Mouse (Mus musculus): ENCODE measurements around the gene Zfp385c. TPM values are rescaled to one million over a fixed set of nuclear protein-coding genes. Genes with fewer than 3 reads are reported as not detected.
A peak's percentile ranks its signal among the peaks of the same experiment; 100 is the strongest.

Zfp385c gene
- polyA plus RNA-seq, 1 experiment from 2014 or later: 0.14 TPM

DNA sequence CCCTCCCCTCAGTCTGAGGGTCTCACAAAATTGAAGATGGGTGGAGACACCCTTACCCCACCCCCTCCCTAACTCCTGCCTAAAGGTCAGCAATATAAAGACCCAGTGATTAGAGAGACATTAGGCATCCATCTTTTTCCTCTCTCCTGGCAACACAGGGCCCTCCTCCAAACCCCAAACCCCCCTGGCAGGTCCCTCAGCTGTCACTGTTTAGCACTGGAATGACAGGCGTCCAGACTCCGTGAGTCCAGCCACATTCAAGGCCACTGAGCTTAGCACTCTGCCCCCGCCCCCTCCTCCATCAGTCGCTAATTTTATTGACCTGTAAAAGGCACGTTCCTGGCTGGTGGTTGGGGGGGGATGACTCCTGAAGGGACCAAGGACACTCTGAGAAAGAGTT is 899 bp upstream of the Zfp385c start:
- H3K27ac ChIP-seq (ENCODE audit: low read depth, low read length): no peak overlapping the region
- H3K9ac ChIP-seq (ENCODE audit: low read depth, low read length): no peak overlapping the region
- no peaks in the 10 kb centered on the region for H3K36me3 ChIP-seq (ENCODE audit: control insufficient read depth, insufficient read depth, low read length)
- no peak overlapping the region for H3K4me3 ChIP-seq (ENCODE audit: low read depth, low read length)
- 27% methylated on average over 5 of the region's 5 CpGs for WGBS (ENCODE audit: insufficient replicate concordance)
- ATAC-seq (replicated peaks; ENCODE audit: insufficient number of reproducible peaks, low FRiP score, low TSS enrichment): no peak
- no peaks in the 10 kb centered on the region for H3K9me3 ChIP-seq (replicated peaks; ENCODE audit: control insufficient read depth, low read length)
- H3K27me3 ChIP-seq (ENCODE audit: control insufficient read depth, insufficient read depth, low read length): peaks cover 23% of the 10 kb centered on the region
- no peak overlapping the region for H3K4me2 ChIP-seq
- peaks cover 3% of the 10 kb centered on the region; the same call in 1 of the 2 replicates for H3K4me1 ChIP-seq (ENCODE audit: control insufficient read depth, insufficient read depth, low read length)

DNA sequence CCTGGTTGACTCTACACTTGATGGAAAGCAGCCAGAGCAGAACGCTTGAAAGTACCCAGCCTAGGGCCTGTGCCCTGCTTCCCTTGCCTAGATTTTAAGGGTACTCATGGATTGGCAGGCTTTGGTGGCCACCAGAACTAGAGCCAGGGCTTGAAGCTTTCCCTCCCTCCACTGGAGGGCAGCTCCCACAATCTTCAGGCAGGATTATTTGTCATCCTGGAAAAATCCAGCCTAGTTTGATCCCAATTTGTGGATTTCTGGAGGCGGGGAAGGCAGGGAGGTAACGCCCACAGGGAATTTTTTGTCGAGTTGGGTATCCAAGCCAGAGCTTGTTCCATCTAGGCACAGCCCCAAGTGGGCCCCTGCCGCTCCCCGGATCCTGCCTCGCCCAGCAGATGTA is 1.9 kb downstream of the Zfp385c start:
- WGBS (ENCODE audit: insufficient replicate concordance): 70% methylated on average over 7 of the region's 7 CpGs
- no peaks in the 10 kb centered on the region for H3K36me3 ChIP-seq (ENCODE audit: control insufficient read depth, insufficient read depth, low read length)
- no peaks in the 10 kb centered on the region for H3K9me3 ChIP-seq (replicated peaks; ENCODE audit: control insufficient read depth, low read length)
- no peak overlapping the region for H3K9ac ChIP-seq (ENCODE audit: low read depth, low read length)
- no peak overlapping the region for H3K27ac ChIP-seq (ENCODE audit: low read depth, low read length)
- ATAC-seq (replicated peaks; ENCODE audit: insufficient number of reproducible peaks, low FRiP score, low TSS enrichment): no peak
- H3K27me3 ChIP-seq (ENCODE audit: control insufficient read depth, insufficient read depth, low read length): peaks cover 23% of the 10 kb centered on the region
- no peak overlapping the region for H3K4me2 ChIP-seq
- H3K4me3 ChIP-seq (ENCODE audit: low read depth, low read length): no peak overlapping the region
- H3K4me1 ChIP-seq (ENCODE audit: control insufficient read depth, insufficient read depth, low read length): peaks cover 3% of the 10 kb centered on the region; the same call in 1 of the 2 replicates

DNA sequence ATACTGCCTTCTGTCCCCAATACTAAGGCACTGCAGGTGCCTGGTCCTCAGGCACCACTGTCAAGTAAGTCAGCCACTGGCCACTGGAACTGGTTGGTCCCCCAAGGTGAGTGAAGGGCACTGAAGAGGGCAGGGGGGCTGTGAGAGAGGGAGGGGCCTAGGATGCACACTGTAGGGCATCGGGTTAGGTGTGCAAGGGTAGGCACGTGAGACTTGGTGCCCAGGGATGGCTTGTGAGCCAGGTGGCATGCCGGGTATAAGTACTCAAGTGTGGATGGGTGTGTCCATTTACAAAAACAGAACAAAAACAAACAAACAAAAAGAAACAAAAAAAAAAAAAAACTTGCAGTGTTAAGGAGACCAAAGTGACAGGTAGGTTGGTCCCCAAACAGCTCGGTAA is 3.8 kb downstream of the Zfp385c start:
- Histone ChIP-seq H3K27me3 (ENCODE audit: control insufficient read depth, insufficient read depth, low read length) (peaks cover 23% of the 10 kb centered on the region), H3K4me3 (ENCODE audit: low read depth, low read length) (no peak overlapping the region), H3K4me1 (ENCODE audit: control insufficient read depth, insufficient read depth, low read length) (peaks cover 3% of the 10 kb centered on the region; the same call in 1 of the 2 replicates), H3K9me3 (replicated peaks; ENCODE audit: control insufficient read depth, low read length) (no peaks in the 10 kb centered on the region), H3K4me2 (no peak overlapping the region), H3K36me3 (ENCODE audit: control insufficient read depth, insufficient read depth, low read length) (no peaks in the 10 kb centered on the region), H3K27ac (ENCODE audit: low read depth, low read length) (no peak overlapping the region), H3K9ac (ENCODE audit: low read depth, low read length) (no peak overlapping the region)
- no peak for ATAC-seq (replicated peaks; ENCODE audit: insufficient number of reproducible peaks, low FRiP score, low TSS enrichment)
- 68% methylated on average over 4 of the region's 4 CpGs for WGBS (ENCODE audit: insufficient replicate concordance)

DNA sequence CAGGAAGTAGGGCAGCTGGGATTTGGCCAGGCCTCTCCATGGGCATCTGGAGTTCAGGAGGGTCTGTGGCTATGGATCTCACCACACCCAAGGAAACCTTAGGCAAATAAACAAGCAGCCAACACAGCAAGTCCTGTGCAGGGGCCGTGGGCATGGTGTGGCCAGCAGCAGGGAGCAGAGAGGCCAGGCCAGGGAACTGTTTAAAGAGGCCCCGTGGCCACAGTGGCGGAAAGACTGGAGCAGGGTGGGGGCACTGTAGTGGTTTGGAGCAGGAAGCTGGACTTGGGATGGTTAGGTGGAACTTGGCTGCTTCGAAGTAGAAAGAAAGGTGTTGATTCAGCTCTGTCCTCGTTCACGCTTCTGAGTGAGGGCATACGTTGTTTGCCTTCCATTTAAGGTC is 5.0 kb downstream of the Zfp385c start:
- Histone ChIP-seq H3K9me3 (replicated peaks; ENCODE audit: control insufficient read depth, low read length) (no peaks in the 10 kb centered on the region), H3K36me3 (ENCODE audit: control insufficient read depth, insufficient read depth, low read length) (no peaks in the 10 kb centered on the region), H3K27me3 (ENCODE audit: control insufficient read depth, insufficient read depth, low read length) (peaks cover 18% of the 10 kb centered on the region), H3K9ac (ENCODE audit: low read depth, low read length) (no peak overlapping the region), H3K4me1 (ENCODE audit: control insufficient read depth, insufficient read depth, low read length) (peaks cover 6% of the 10 kb centered on the region; the same call in 1 of the 2 replicates), H3K4me2 (no peak overlapping the region), H3K4me3 (ENCODE audit: low read depth, low read length) (no peak overlapping the region), H3K27ac (ENCODE audit: low read depth, low read length) (no peak overlapping the region)
- WGBS (ENCODE audit: insufficient replicate concordance): 71% methylated on average over 7 of the region's 7 CpGs
- no peak for ATAC-seq (replicated peaks; ENCODE audit: insufficient number of reproducible peaks, low FRiP score, low TSS enrichment)

DNA sequence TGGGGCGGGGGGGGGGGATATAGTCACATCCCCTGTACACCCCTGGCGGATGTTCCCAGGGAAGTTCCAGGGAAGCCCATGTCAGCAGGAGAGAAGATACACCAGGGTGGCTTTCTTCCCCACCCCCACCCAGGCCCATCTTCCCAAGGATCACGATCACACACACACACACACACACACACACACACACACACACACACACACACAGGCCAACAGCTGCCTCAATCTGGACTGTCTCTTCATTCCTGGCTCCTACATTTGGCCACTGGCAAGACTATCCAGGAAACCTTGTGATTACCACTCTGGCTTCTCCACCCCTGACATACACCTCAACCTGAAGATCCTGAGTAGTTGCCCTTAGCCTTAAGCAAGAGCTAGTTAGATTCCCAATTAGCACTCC is 6.9 kb downstream of the Zfp385c start:
- Histone ChIP-seq H3K27ac (ENCODE audit: low read depth, low read length) (no peak overlapping the region), H3K4me1 (ENCODE audit: control insufficient read depth, insufficient read depth, low read length) (0 out of 2 replicates have a peak, but pooled peaks cover 2% of the 10 kb centered on the region), H3K4me3 (ENCODE audit: low read depth, low read length) (no peak overlapping the region), H3K9me3 (replicated peaks; ENCODE audit: control insufficient read depth, low read length) (no peaks in the 10 kb centered on the region), H3K27me3 (ENCODE audit: control insufficient read depth, insufficient read depth, low read length) (peaks cover 2% of the 10 kb centered on the region; the same call in 1 of the 2 replicates), H3K36me3 (ENCODE audit: control insufficient read depth, insufficient read depth, low read length) (no peaks in the 10 kb centered on the region), H3K4me2 (no peak overlapping the region), H3K9ac (ENCODE audit: low read depth, low read length) (no peak overlapping the region)
- 65% methylated on average over 2 of the region's 3 CpGs for WGBS (ENCODE audit: insufficient replicate concordance)
- no peak for ATAC-seq (replicated peaks; ENCODE audit: insufficient number of reproducible peaks, low FRiP score, low TSS enrichment)

DNA sequence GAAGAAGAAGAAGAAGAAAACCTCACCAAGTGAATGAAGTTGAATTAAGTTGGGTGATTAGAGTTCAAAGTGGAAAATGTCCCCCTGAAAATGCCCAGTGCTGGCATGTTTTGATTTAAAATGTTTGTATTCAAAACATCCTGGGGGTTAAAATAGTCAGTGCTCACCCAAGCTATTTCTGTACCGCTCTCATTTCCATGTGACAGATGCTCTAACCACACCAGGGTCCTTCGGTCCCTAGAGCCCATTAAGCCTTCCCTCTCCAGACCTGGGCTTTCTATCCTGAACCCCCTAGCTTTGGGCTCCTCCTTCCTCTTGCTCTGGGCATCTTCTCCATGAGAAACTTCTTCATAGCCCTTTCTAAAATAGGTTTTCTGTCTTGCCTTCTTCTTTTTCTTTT is 8.2 kb downstream of the Zfp385c start:
- no peaks in the 10 kb centered on the region for H3K27me3 ChIP-seq (ENCODE audit: control insufficient read depth, insufficient read depth, low read length)
- H3K4me2 ChIP-seq: no peak overlapping the region
- 0 out of 2 replicates have a peak, but pooled peaks cover 2% of the 10 kb centered on the region for H3K4me1 ChIP-seq (ENCODE audit: control insufficient read depth, insufficient read depth, low read length)
- ATAC-seq (replicated peaks; ENCODE audit: insufficient number of reproducible peaks, low FRiP score, low TSS enrichment): no peak
- no peak overlapping the region for H3K27ac ChIP-seq (ENCODE audit: low read depth, low read length)
- H3K36me3 ChIP-seq (ENCODE audit: control insufficient read depth, insufficient read depth, low read length): no peaks in the 10 kb centered on the region
- H3K9me3 ChIP-seq (replicated peaks; ENCODE audit: control insufficient read depth, low read length): no peaks in the 10 kb centered on the region
- no peak overlapping the region for H3K9ac ChIP-seq (ENCODE audit: low read depth, low read length)
- H3K4me3 ChIP-seq (ENCODE audit: low read depth, low read length): no peak overlapping the region
- 63% methylated on average over 2 of the region's 2 CpGs for WGBS (ENCODE audit: insufficient replicate concordance)

DNA sequence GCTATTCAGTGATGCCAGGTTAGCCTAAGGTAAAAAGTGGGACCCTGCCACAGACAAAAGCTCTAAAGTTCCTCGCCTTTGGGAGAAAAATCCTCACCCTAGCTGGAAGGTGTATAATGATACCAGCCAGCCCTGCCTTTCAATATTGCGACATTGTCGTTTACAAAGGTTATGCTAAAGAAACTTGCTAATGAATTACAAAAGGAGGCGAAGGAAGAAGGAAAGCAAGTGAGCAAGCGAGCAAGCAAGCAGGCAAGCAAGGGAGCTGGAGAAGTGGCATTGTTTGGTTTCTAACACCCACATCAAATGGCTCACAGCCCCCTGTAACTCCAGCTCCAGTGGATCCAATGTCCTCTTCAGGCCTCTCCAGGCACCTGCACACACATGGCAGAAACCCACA is 9.7 kb downstream of the Zfp385c start:
- Histone ChIP-seq H3K4me1 (ENCODE audit: control insufficient read depth, insufficient read depth, low read length) (0 out of 2 replicates have a peak, but pooled peaks cover 2% of the 10 kb centered on the region), H3K4me3 (ENCODE audit: low read depth, low read length) (no peak overlapping the region), H3K9me3 (replicated peaks; ENCODE audit: control insufficient read depth, low read length) (no peaks in the 10 kb centered on the region), H3K36me3 (ENCODE audit: control insufficient read depth, insufficient read depth, low read length) (no peaks in the 10 kb centered on the region), H3K27ac (ENCODE audit: low read depth, low read length) (no peak overlapping the region), H3K27me3 (ENCODE audit: control insufficient read depth, insufficient read depth, low read length) (no peaks in the 10 kb centered on the region), H3K9ac (ENCODE audit: low read depth, low read length) (no peak overlapping the region), H3K4me2 (no peak overlapping the region)
- WGBS (ENCODE audit: insufficient replicate concordance): 70% methylated on average over 5 of the region's 5 CpGs
- ATAC-seq (replicated peaks; ENCODE audit: insufficient number of reproducible peaks, low FRiP score, low TSS enrichment): no peak

DNA sequence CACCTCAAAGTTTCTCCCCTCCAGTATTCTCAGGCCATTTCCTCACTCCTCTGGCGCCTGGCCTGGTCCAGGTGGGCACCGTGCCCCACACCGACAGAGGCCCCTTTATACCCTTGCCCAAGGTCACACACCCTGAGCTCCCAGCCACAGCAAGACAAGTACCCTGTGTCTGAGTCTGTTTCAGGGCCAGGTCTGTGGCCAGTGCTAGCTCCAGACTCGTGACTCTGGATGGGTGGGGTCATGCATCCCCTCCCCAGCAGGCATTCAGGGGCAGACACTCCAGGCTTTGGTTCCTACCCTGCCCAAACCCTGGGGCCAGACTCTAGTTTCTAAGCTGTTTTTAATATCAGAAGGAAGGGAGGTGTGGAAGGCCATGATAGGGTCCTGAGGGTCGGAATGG is 10.4 kb downstream of the Zfp385c start:
- Histone ChIP-seq H3K9me3 (replicated peaks; ENCODE audit: control insufficient read depth, low read length) (no peaks in the 10 kb centered on the region), H3K36me3 (ENCODE audit: control insufficient read depth, insufficient read depth, low read length) (no peaks in the 10 kb centered on the region), H3K9ac (ENCODE audit: low read depth, low read length) (0 out of 2 replicates have a peak overlapping the region, but pooled peaks have one; percentile 16), H3K4me1 (ENCODE audit: control insufficient read depth, insufficient read depth, low read length) (0 out of 2 replicates have a peak, but pooled peaks cover 5% of the 10 kb centered on the region), H3K27me3 (ENCODE audit: control insufficient read depth, insufficient read depth, low read length) (no peaks in the 10 kb centered on the region), H3K4me2 (no peak overlapping the region), H3K27ac (ENCODE audit: low read depth, low read length) (no peak overlapping the region), H3K4me3 (ENCODE audit: low read depth, low read length) (no peak overlapping the region)
- ATAC-seq (replicated peaks; ENCODE audit: insufficient number of reproducible peaks, low FRiP score, low TSS enrichment): no peak
- 79% methylated on average over 5 of the region's 5 CpGs for WGBS (ENCODE audit: insufficient replicate concordance)

DNA sequence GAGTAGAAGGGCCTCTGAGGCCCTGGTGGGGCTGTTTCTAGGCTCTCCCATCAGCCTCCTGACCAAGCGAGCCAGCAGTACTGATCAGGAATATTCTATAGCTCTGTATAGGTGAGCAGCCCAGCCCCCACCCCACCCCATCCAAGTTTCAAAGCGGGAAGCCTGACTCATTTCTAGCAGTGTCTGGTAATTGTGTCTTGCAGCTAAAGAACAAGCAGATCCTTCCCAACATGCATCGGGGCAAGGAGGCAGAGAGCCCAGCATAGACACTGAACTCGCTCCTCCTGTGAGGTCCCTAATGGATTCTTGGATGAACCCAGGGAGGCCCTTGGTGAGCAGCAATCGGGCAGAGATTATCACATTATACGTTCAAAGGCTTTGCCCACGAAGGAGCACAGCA is 14.4 kb downstream of the Zfp385c start:
- H3K4me2 ChIP-seq: no peak overlapping the region
- H3K9me3 ChIP-seq (replicated peaks; ENCODE audit: control insufficient read depth, low read length): no peaks in the 10 kb centered on the region
- no peak overlapping the region for H3K27ac ChIP-seq (ENCODE audit: low read depth, low read length)
- H3K4me3 ChIP-seq (ENCODE audit: low read depth, low read length): no peak overlapping the region
- no peaks in the 10 kb centered on the region for H3K36me3 ChIP-seq (ENCODE audit: control insufficient read depth, insufficient read depth, low read length)
- no peak for ATAC-seq (replicated peaks; ENCODE audit: insufficient number of reproducible peaks, low FRiP score, low TSS enrichment)
- H3K4me1 ChIP-seq (ENCODE audit: control insufficient read depth, insufficient read depth, low read length): 0 out of 2 replicates have a peak, but pooled peaks cover 3% of the 10 kb centered on the region
- 38% methylated on average over 7 of the region's 7 CpGs for WGBS (ENCODE audit: insufficient replicate concordance)
- peaks cover 18% of the 10 kb centered on the region for H3K27me3 ChIP-seq (ENCODE audit: control insufficient read depth, insufficient read depth, low read length)
- no peak overlapping the region for H3K9ac ChIP-seq (ENCODE audit: low read depth, low read length)

Data from heart, embryonic 11.5 days (tissue).